Mouse (Mus musculus) hindbrain, postnatal 0 days (tissue): ENCODE data around the gene Thbs2. TPM values are rescaled to one million over a fixed set of nuclear protein-coding genes. Genes with fewer than 3 reads are reported as not detected.

Experiments
- ATAC-seq: fragments of 200-750 bp; cut with Nextera tagmentation; 2 replicates; pipeline ENCODE4 v1.8.0; 2017; ENCODE audit warnings: mild to moderate bottlenecking, moderate TSS enrichment, moderate library complexity
- DNase-seq: peaks from one replicate; pipeline ENCODE4 v3.0.0-alpha.2; 2015; ENCODE audit warnings: low spot score
- H3K27ac ChIP-seq: fragments of 300-500 bp; sonication (generic); 2 replicates; pipeline ENCODE4 v1.5.1; 2014; ENCODE audit warnings: mild to moderate bottlenecking
- H3K27me3 ChIP-seq: fragments of 300-500 bp; sonication (generic); 2 replicates; pipeline ENCODE4 v1.6.1; 2014; ENCODE audit warnings: low read length, mixed read lengths; ENCODE audit not compliant: insufficient read depth
- H3K36me3 ChIP-seq: fragments of 300-500 bp; sonication (generic); 2 replicates; pipeline ENCODE4 v1.6.1; 2014; ENCODE audit warnings: low read length, mixed read lengths; ENCODE audit not compliant: insufficient read depth
- H3K4me1 ChIP-seq: fragments of 300-500 bp; sonication (generic); 2 replicates; pipeline ENCODE4 v1.6.1; 2014; ENCODE audit warnings: antibody characterized with exemption, low read length, mixed read lengths; ENCODE audit not compliant: insufficient read depth
- H3K4me2 ChIP-seq: fragments of 300-500 bp; sonication (generic); 2 replicates; pipeline ENCODE4 v1.6.1; 2014; ENCODE audit warnings: low read depth, mild to moderate bottlenecking, low read length, moderate library complexity, mixed read lengths
- H3K4me3 ChIP-seq: fragments of 300-500 bp; sonication (generic); 2 replicates; pipeline ENCODE4 v1.5.1; 2014; ENCODE audit warnings: low read length
- H3K9ac ChIP-seq: fragments of 300-500 bp; sonication (generic); replicated peaks from 2 replicates; pipeline ENCODE4 v1.6.1; 2014; ENCODE audit warnings: mild to moderate bottlenecking, low read length, moderate library complexity, mixed read lengths
- H3K9me3 ChIP-seq: fragments of 300-500 bp; sonication (generic); 2 replicates; pipeline ENCODE4 v1.6.1; 2016; ENCODE audit warnings: low read length, mixed read lengths
- CTCF ChIP-seq: IDR thresholded peaks from 2 replicates; pipeline ENCODE4 v1.5.1; 2016; ENCODE audit warnings: antibody characterized with exemption, control low read depth, low read depth
- WGBS: fragments of 180-500 bp; shearing (Covaris S2); extraction: QIAGEN DNeasy Blood & Tissue Kit; methylation state at CpG from one replicate; pipeline ENCODE4 v1.1.7; 2014; 5-methylcytosine and 5-hydroxymethylcytosine counted together
- polyA plus RNA-seq: library from polyadenylated mRNA; unstranded; fragments of >200 nt; fragmentation: Nextera tagmentation; extraction: Ambion mirVana; gene quantifications from 2 replicates; pipeline ENCODE4 v1.2.1, GENCODE M21; 2015
- total RNA-seq: library from RNA; depleted of rRNA; stranded (reverse); fragments of >200 nt; gene quantifications from 2 replicates; pipeline ENCODE4 v1.2.3, GENCODE M21; 2014

Gene Thbs2
- total and polyA plus RNA-seq, 2 experiments from 2014 or later = 5.5 to 10.8 TPM

DNA sequence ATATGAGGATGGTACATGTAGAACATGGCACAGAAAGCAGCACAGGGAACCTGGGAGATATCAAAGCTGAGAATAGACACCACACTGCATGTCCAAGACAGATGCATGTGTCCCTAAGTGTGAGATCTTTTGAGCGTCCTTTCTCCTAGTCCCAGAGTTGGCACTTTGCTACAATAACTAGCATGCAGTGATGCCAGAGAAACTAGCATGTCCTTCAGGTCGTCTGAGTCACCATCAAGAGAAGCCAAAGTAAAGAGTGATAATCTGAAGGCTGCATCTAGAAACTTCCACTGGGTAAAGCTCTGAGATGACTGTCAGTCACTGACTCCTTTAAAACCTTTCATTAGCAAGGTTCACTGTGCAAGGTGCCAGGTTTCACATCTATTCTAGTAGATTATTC is 7.9 kb upstream of the Thbs2 start:
- Histone ChIP-seq H3K4me2 (no peak overlapping the region), H3K4me1 (no peaks in the 10 kb centered on the region), H3K9ac (no peak overlapping the region), H3K27me3 (no peaks in the 10 kb centered on the region), H3K9me3 (no peaks in the 10 kb centered on the region), H3K4me3 (no peak overlapping the region), H3K27ac (no peak overlapping the region), H3K36me3 (no peaks in the 10 kb centered on the region)
- ATAC-seq (no peak), DNase-seq (no peak)
- WGBS = 62% methylated on average over 2 of the region's 2 CpGs
- no peak for TF ChIP-seq CTCF

DNA sequence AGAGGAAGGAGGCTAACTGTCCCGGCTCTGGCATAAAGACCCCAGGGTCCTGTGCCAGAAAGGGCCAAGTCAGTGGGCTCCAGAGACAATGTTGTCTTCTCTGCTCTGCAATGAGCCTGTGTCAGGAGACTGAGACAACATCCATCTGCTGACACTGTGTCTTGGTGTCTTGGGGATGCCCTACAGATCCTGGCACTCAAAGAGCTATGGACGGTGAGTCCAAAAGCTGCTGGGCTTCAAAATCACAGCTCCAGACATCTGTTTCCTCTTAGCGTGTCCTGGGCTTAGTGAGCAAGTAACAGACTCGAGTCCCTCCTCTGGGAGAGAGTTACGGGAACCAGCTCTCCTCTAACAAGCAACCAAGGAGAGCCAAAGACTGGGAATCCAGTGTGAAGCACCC is 6.2 kb upstream of the Thbs2 start:
- Histone ChIP-seq H3K27ac (no peak overlapping the region), H3K36me3 (no peaks in the 10 kb centered on the region), H3K9me3 (no peaks in the 10 kb centered on the region), H3K27me3 (no peaks in the 10 kb centered on the region), H3K4me2 (no peak overlapping the region), H3K9ac (no peak overlapping the region), H3K4me3 (no peak overlapping the region), H3K4me1 (no peaks in the 10 kb centered on the region)
- no peak for DNase-seq
- TF ChIP-seq CTCF = no peak
- 60% methylated on average over 5 of the region's 5 CpGs for WGBS
- ATAC-seq = no peak

DNA sequence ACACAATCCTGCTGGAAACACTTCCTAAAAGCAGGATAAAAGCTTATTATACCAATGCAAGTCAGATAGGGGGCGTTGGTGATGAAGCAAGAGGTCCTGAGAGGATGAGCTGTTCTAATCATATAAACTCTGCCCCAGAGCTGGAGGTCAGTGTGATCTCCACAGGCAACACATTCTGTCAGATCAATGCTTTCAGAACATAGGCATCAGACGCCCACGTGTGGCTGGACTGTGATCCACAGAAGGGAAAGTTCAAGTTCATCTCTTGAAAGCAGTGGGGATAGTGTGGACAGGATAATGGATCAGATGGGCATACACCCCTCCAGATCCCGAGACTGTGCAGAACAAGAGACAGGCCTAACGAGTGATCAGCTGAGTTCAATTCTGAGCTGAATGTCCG is 4.2 kb upstream of the Thbs2 start:
- peak; percentile 48 for TF ChIP-seq CTCF
- DNase-seq (no peak), ATAC-seq (no peak)
- Histone ChIP-seq H3K27me3 (no peaks in the 10 kb centered on the region), H3K27ac (no peak overlapping the region), H3K4me1 (peaks cover 9% of the 10 kb centered on the region), H3K4me2 (no peak overlapping the region), H3K36me3 (no peaks in the 10 kb centered on the region), H3K4me3 (no peak overlapping the region), H3K9ac (no peak overlapping the region), H3K9me3 (no peaks in the 10 kb centered on the region)
- 65% methylated on average over 6 of the region's 6 CpGs for WGBS

DNA sequence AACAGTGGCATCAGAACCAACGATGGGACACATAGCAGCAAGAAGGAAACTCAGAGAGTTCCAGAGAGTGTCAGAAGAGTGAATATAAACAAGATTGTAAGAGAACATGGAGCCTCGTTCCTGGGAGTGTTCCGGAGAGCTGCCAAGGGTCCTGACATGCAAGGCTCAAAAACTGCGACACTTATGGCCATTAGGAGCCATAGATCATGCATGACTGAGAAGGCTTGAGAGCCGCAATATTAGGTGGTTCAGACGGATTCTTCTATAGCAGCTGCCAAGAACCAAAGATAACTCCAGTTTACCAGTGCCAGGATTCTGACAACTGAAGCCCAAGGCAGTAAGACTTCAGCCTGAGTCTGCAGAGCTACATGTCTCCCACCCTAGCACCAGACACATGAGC is 3.1 kb upstream of the Thbs2 start:
- Histone ChIP-seq H3K9me3 (no peaks in the 10 kb centered on the region), H3K27me3 (no peaks in the 10 kb centered on the region), H3K4me1 (peaks cover 9% of the 10 kb centered on the region), H3K4me3 (no peak overlapping the region), H3K27ac (no peak overlapping the region), H3K9ac (no peak overlapping the region), H3K36me3 (no peaks in the 10 kb centered on the region), H3K4me2 (no peak overlapping the region)
- TF ChIP-seq CTCF = no peak
- DNase-seq (no peak), ATAC-seq (no peak)
- WGBS = 71% methylated on average over 6 of the region's 6 CpGs

DNA sequence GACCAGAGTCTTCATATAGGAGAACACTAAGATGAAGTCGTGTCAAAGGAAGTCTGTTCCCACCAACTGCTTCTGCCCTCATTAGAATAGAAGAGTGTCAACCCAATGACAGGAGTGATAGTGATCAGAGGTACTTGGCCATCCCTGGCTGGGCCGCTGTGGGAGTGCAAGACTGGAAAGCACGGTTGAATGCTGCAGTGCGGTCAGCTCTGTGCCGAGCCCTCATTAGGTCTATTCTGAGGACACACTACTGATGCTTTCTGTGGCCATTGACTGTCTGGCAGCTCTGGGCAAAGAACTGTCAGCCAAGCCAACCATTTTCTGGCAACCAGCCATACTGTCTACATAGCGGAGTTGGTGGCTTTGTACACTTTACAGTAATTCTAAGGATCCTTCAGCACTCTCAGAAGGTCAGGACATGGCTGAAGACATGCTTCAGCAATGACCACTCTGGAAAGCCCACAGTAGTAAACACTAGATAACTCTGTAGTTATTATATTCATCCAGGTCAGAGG is 2.3 kb upstream of the Thbs2 start:
- 82% methylated on average over 6 of the region's 6 CpGs for WGBS
- ATAC-seq = no peak
- Histone ChIP-seq H3K9ac (no peak overlapping the region), H3K36me3 (no peaks in the 10 kb centered on the region), H3K27me3 (no peaks in the 10 kb centered on the region), H3K4me2 (no peak overlapping the region), H3K4me3 (no peak overlapping the region), H3K27ac (no peak overlapping the region), H3K9me3 (no peaks in the 10 kb centered on the region), H3K4me1 (peaks cover 17% of the 10 kb centered on the region)
- TF ChIP-seq CTCF = no peak
- no peak for DNase-seq

DNA sequence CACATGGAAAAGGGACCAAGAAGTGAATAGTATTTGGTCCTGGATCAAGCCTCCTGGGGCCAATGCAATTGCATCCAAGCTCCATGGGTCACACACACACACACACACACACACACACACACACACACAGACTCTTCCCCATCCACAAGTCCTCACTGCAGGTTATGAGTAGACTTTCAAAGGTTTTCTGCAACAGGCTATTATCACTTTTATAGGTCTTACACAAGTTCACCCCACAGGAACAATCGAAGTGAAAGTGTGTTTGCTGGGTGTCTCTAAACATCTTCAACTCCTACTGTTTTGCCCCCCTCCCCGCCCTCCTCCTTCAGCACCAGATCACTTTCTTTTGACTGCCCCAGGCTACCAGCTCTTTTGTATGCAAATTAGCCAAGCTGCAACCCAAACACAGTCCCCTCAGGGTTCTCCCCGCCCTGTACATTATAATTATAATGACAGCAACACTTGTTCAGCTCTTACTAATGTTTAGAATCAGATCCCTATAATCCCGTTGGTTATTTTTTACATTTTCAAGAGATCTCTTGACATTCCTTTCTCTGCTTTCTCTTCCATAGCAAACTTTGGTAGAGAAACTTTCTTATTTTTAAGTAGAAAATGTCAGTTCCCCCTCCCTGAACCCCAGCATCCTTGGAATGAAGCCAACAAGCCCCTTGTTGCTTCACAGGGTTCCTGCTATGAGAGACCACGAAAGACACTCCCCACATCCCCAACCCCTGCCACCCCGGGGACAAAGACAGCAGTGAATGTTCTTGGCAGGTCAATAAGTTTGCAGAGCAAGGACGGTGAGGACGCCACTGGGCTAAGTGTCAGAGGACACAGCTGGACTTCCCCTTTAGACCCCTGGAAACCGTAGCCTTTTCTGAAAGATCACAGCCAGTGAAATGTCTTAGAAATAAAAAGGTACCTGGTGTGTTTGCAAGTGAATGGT is 714 bp downstream of the Thbs2 start:
- peaks cover 17% of the 10 kb centered on the region for H3K4me1 ChIP-seq
- H3K4me2 ChIP-seq = peak overlapping the region; percentile 55
- H3K36me3 ChIP-seq = no peaks in the 10 kb centered on the region
- peak overlapping the region; percentile 38; the same call in 1 of the 2 replicates for H3K9ac ChIP-seq
- ATAC-seq = no peak
- no peak for DNase-seq
- no peaks in the 10 kb centered on the region for H3K9me3 ChIP-seq
- H3K4me3 ChIP-seq = peak overlapping the region; percentile 28
- peak overlapping the region; percentile 20; the same call in 1 of the 2 replicates for H3K27ac ChIP-seq
- no peak for TF ChIP-seq CTCF
- WGBS = 6% methylated on average over 9 of the region's 9 CpGs
- H3K27me3 ChIP-seq = no peaks in the 10 kb centered on the region

DNA sequence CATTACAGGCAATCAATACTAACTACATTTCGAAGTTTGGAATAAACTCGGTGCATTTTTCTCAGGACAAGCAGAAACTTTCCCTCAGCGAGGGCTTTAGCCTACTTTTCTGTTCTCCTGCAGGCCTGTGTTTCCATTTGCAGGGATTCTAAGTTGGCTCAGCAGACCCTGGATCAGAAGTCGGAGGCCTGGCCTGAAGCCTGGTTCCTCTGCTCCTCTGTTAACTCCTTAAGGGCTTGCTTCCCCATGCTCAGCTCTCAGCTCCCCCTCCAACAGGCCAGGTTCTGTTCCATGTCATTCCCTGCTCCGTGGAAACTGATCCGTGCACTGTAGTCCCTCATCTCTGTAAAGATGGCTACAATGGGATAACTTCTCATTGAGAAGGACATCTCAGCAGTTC is 2.1 kb downstream of the Thbs2 start:
- H3K4me1 ChIP-seq = peaks cover 17% of the 10 kb centered on the region
- peak overlapping the region; percentile 49; the same call in 1 of the 2 replicates for H3K27ac ChIP-seq
- no peaks in the 10 kb centered on the region for H3K36me3 ChIP-seq
- no peak for ATAC-seq
- no peak overlapping the region for H3K4me3 ChIP-seq
- TF ChIP-seq CTCF = no peak
- H3K9ac ChIP-seq = no peak overlapping the region
- DNase-seq = peak; percentile 27
- WGBS = 53% methylated on average over 6 of the region's 6 CpGs
- H3K9me3 ChIP-seq = no peaks in the 10 kb centered on the region
- no peaks in the 10 kb centered on the region for H3K27me3 ChIP-seq
- H3K4me2 ChIP-seq = peak overlapping the region; percentile 55
